Mouse (Mus musculus) left cerebral cortex, adult 9 months (tissue): ENCODE measurements at regions not wholly inside any gene's neighbourhood (a gene's known extent, or its start where the extent isn't known, plus 50 kb on each side); places are given as distances from the start of the nearest gene placed in this dataset.
A peak's percentile ranks its signal among the peaks of the same experiment; 100 is the strongest.
"Not testable (repeated sequence)": the region's sequence is repeated elsewhere in the genome, so short reads cannot be mapped to it uniquely, and the experiment has no call there.

Experiments
- DNase-seq, 2 experiments: peaks; one replicate each; pipeline ENCODE4 v3.0.0; 2022; ENCODE audit warnings: low spot score in 2 of 2

GRCm38 (mm10) chr3:17452984-17453383 is 495.2 kb upstream of the Cypt12 start:
- DNase-seq, result no peak

- DNase-seq, result peak; percentile 1 to 4
Measured at GRCm38 (mm10) chr3:17460545-17460944, 487.7 kb upstream of the Cypt12 start.

- no peak for DNase-seq
Measured at GRCm38 (mm10) chr3:17461365-17461764, 486.8 kb upstream of the Cypt12 start.

GRCm38 (mm10) chr3:17473812-17474211 is 474.4 kb upstream of the Cypt12 start:
- DNase-seq, result no peak

- no peak for DNase-seq
Measured at GRCm38 (mm10) chr3:17489240-17490142, 458.7 kb upstream of the Cypt12 start.

GRCm38 (mm10) chr3:17490632-17491031 is 457.6 kb upstream of the Cypt12 start:
- DNase-seq, result no peak

- DNase-seq, result no peak
Measured at GRCm38 (mm10) chr3:17498291-17498690, 449.9 kb upstream of the Cypt12 start.

- no peak for DNase-seq
Measured at GRCm38 (mm10) chr3:17501556-17501955, 446.7 kb upstream of the Cypt12 start.

- DNase-seq, result no peak
Measured at GRCm38 (mm10) chr3:17541346-17541745, 406.9 kb upstream of the Cypt12 start.

GRCm38 (mm10) chr3:17547559-17548059 is 400.6 kb upstream of the Cypt12 start:
- no peak for DNase-seq

GRCm38 (mm10) chr3:17582487-17582886 is 365.7 kb upstream of the Cypt12 start:
- no peak for DNase-seq

- DNase-seq, result no peak
Measured at GRCm38 (mm10) chr3:17589956-17590546, 358.2 kb upstream of the Cypt12 start.

GRCm38 (mm10) chr3:17592463-17592862 is 355.7 kb upstream of the Cypt12 start:
- DNase-seq, result no peak

GRCm38 (mm10) chr3:17596365-17596764 is 351.8 kb upstream of the Cypt12 start:
- no peak for DNase-seq

GRCm38 (mm10) chr3:17613486-17613885 is 334.7 kb upstream of the Cypt12 start:
- DNase-seq, result no peak

- peak; percentile 23 to 55 for DNase-seq
Measured at GRCm38 (mm10) chr3:17616439-17617070, 331.7 kb upstream of the Cypt12 start.

GRCm38 (mm10) chr3:17619489-17619888 is 328.7 kb upstream of the Cypt12 start:
- DNase-seq, result peak; percentile 13 to 18

- DNase-seq, result peak; percentile 68 to 84
Measured at GRCm38 (mm10) chr3:17619890-17620289, 328.3 kb upstream of the Cypt12 start.

GRCm38 (mm10) chr3:17620398-17620797 is 327.8 kb upstream of the Cypt12 start:
- DNase-seq, result no peak

GRCm38 (mm10) chr3:17632484-17632883 is 315.7 kb upstream of the Cypt12 start:
- no peak for DNase-seq

- DNase-seq, result no peak
Measured at GRCm38 (mm10) chr3:17636276-17636675, 311.9 kb upstream of the Cypt12 start.

- DNase-seq, result not testable (repeated sequence)
Measured at GRCm38 (mm10) chr3:17659988-17660387, 288.2 kb upstream of the Cypt12 start.
